Mouse (Mus musculus) C2C12 (cell line): ENCODE data around the gene Gm44973. TPM values are rescaled to one million over a fixed set of nuclear protein-coding genes. Genes with fewer than 3 reads are reported as not detected.

Experiments
- H3K27me3 ChIP-seq: one replicate; pipeline ENCODE4 v1.6.1; 2011; ENCODE audit not compliant: control insufficient read depth, insufficient read depth, insufficient read length
- H3K36me3 ChIP-seq: one replicate; pipeline ENCODE4 v1.6.1; 2011; ENCODE audit not compliant: control insufficient read depth, insufficient read depth
- H3K4me3 ChIP-seq: one replicate; pipeline ENCODE4 v1.5.1; 2011; ENCODE audit warnings: mild to moderate bottlenecking, control low read depth; ENCODE audit not compliant: poor library complexity, insufficient read depth, severe bottlenecking
- H3K79me2 ChIP-seq: one replicate; pipeline ENCODE4 v1.6.1; 2011; ENCODE audit not compliant: control insufficient read depth, insufficient read depth
- H3K79me3 ChIP-seq: one replicate; pipeline ENCODE4 v1.6.1; 2011; ENCODE audit warnings: low read depth, control low read depth
- H3ac ChIP-seq: one replicate; pipeline ENCODE3; 2011; ENCODE audit warnings: low read depth; ENCODE audit not compliant: control insufficient read depth, insufficient read length
- CEBPB ChIP-seq: IDR thresholded peaks from one replicate; pipeline ENCODE4 v1.6.1; 2011; ENCODE audit warnings: low read depth, mild to moderate bottlenecking, control low read depth, moderate library complexity
- CTCF ChIP-seq: IDR thresholded peaks from one replicate; pipeline ENCODE4 v1.5.1; 2011; ENCODE audit not compliant: control insufficient read depth, insufficient read depth, insufficient read length
- FOSL1 ChIP-seq: IDR thresholded peaks from one replicate; pipeline ENCODE4 v1.8.0; 2011; ENCODE audit warnings: mild to moderate bottlenecking, low read length; ENCODE audit not compliant: poor library complexity, insufficient read depth, severe bottlenecking
- MAX ChIP-seq: IDR thresholded peaks from one replicate; pipeline ENCODE4 v1.6.1; 2011; ENCODE audit warnings: mild to moderate bottlenecking, control low read depth
- MYOD1 ChIP-seq: IDR thresholded peaks from one replicate; pipeline ENCODE4 v1.6.1; 2011; ENCODE audit warnings: low read depth; ENCODE audit not compliant: control insufficient read depth, insufficient read length
- MYOG ChIP-seq: IDR thresholded peaks from one replicate; pipeline ENCODE4 v1.6.1; 2011; ENCODE audit not compliant: control insufficient read depth, insufficient read length; ENCODE audit errors: extremely low read depth
- USF1 ChIP-seq: IDR thresholded peaks from one replicate; pipeline ENCODE4 v1.6.1; 2011; ENCODE audit warnings: low read depth, mild to moderate bottlenecking, control low read depth, moderate library complexity
- polyA plus RNA-seq: library from polyadenylated mRNA; unstranded; fragments of >200 nt; fragmentation: generic; extraction: Trizol; gene quantifications from one replicate; pipeline ENCODE4 v1.2.1, GENCODE M21; 2012; ENCODE audit warnings: missing spikeins

Gene Gm44973
- polyA plus RNA-seq, 1 experiment, result not detected

DNA sequence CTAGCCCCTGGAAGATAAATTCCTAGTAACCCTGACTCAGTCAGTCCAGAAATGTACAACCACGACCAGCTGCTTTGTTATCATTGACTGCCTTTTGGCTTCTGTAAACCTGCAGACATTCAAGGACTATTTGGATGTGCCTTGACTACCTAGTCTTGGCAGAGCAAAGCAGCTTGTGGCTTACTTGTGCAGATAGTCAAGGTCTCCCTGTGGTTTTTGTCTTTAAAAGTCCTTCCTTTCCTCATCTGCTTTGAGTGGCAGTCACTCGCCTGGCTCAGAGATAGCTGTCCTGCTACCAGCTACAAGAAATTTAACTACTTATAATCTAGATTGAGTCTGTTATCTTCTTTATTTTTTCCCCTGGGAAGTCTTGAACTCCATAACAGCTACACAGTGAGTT lies 29.7 kb downstream of the Gm44973 start:
- Histone ChIP-seq H3K4me3 (no peak overlapping the region), H3ac (no peak overlapping the region), H3K79me2 (no peaks in the 10 kb centered on the region), H3K27me3 (no peaks in the 10 kb centered on the region), H3K79me3 (no peaks in the 10 kb centered on the region), H3K36me3 (no peaks in the 10 kb centered on the region)
- TF ChIP-seq USF1, result no peak
- no peak for TF ChIP-seq FOSL1
- no peak for TF ChIP-seq MYOD1
- TF ChIP-seq CEBPB, result no peak
- TF ChIP-seq MAX, result no peak
- no peak for TF ChIP-seq MYOG
- TF ChIP-seq CTCF, result no peak

DNA sequence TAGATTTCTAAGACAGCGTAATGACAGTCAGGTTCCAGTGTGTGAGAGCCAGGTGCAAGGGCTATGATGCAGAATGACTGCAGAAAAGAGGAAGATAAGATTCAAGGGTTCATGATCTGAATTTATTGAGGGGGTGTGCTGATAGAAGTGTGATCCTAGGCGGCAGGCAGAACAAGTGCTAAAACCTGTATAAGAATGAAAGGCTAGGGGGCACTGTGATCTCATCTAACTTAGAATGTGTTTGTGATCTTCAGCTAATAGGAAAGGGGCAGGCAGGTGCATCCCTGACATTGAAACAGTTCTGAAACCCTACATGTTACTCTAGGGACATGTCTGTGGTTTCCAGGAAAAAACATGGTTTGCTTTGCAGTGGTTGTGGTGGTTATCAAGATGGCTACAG lies 30.8 kb downstream of the Gm44973 start:
- H3K4me3 ChIP-seq, result no peak overlapping the region

GRCm38 (mm10) chr7:5047313-5047712 lies 32.0 kb downstream of the Gm44973 start:
- H3K79me2 ChIP-seq, result no peaks in the 10 kb centered on the region
- TF ChIP-seq CTCF, result no peak
- TF ChIP-seq MAX, result no peak
- no peak for TF ChIP-seq CEBPB
- TF ChIP-seq MYOD1, result no peak
- no peak for TF ChIP-seq MYOG
- TF ChIP-seq FOSL1, result no peak
- no peak for TF ChIP-seq USF1

More for the DNA sequence above, 30.8 kb downstream of the Gm44973 start:
- Histone ChIP-seq H3K79me2 (no peaks in the 10 kb centered on the region), H3K36me3 (no peaks in the 10 kb centered on the region), H3K79me3 (no peaks in the 10 kb centered on the region), H3ac (no peak overlapping the region), H3K27me3 (no peaks in the 10 kb centered on the region)
- TF ChIP-seq CEBPB, result no peak
- no peak for TF ChIP-seq MYOG
- TF ChIP-seq MAX, result no peak
- TF ChIP-seq CTCF, result no peak
- no peak for TF ChIP-seq MYOD1
- TF ChIP-seq USF1, result no peak
- TF ChIP-seq FOSL1, result no peak

GRCm38 (mm10) chr7:5051193-5052192 lies 36.2 kb downstream of the Gm44973 start, which contains the start of gene Zfp580:
TSS of gene Zfp580 (plus strand) at chr7:5051538.
- H3K27me3 ChIP-seq, result peaks cover 4% of the 10 kb centered on the region
- H3K79me2 ChIP-seq, result no peaks in the 10 kb centered on the region
- H3K79me3 ChIP-seq, result no peaks in the 10 kb centered on the region
- peak within 1 kb of the TSS; percentile 38 for H3K4me3 ChIP-seq
- TF ChIP-seq CTCF (no peak), MAX (peak; percentile 35)
- H3K36me3 ChIP-seq, result no peaks in the 10 kb centered on the region
- peak within 1 kb of the TSS; percentile 75 for H3ac ChIP-seq

More at GRCm38 (mm10) chr7:5047313-5047712, 32.0 kb downstream of the Gm44973 start:
- Histone ChIP-seq H3K36me3 (no peaks in the 10 kb centered on the region), H3K4me3 (no peak overlapping the region), H3K27me3 (no peaks in the 10 kb centered on the region), H3K79me3 (no peaks in the 10 kb centered on the region), H3ac (no peak overlapping the region)

DNA sequence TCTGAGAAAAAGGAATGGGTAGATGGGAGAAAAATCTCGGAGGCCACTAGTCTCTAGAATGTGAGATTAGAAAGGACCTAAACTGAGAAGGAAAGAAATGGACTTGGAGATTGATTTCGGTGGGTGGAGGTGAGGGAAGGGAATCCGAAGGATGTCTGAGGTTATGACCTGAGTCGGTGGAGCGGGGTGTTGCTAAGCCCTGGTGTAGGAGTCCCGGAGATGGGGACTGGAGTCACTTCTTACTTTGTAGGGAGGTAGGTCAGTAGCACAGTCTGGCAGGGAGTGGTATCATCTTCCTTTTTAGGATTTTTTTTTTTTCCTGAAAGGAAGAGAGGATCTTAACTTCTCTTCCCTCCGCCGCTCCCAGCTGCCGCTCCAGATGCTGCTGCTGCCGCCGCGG lies 37.1 kb downstream of the Gm44973 start:
- no peaks in the 10 kb centered on the region for H3K79me3 ChIP-seq
- no peak overlapping the region for H3K4me3 ChIP-seq
- no peaks in the 10 kb centered on the region for H3K36me3 ChIP-seq
- H3ac ChIP-seq, result no peak overlapping the region
- no peaks in the 10 kb centered on the region for H3K79me2 ChIP-seq
- H3K27me3 ChIP-seq, result peaks cover 11% of the 10 kb centered on the region
- TF ChIP-seq MYOD1, result no peak
- no peak for TF ChIP-seq FOSL1
- no peak for TF ChIP-seq USF1
- no peak for TF ChIP-seq MYOG
- no peak for TF ChIP-seq CTCF
- no peak for TF ChIP-seq CEBPB
- TF ChIP-seq MAX, result no peak

GRCm38 (mm10) chr7:5052931-5053343 lies 37.6 kb downstream of the Gm44973 start:
- no peaks in the 10 kb centered on the region for H3K36me3 ChIP-seq
- H3K79me3 ChIP-seq, result no peaks in the 10 kb centered on the region
- TF ChIP-seq MAX (no peak), CTCF (no peak), MYOD1 (no peak), USF1 (no peak), MYOG (no peak), CEBPB (no peak), FOSL1 (no peak)
- H3K4me3 ChIP-seq, result no peak overlapping the region
- H3K27me3 ChIP-seq, result peaks cover 11% of the 10 kb centered on the region
- no peaks in the 10 kb centered on the region for H3K79me2 ChIP-seq
- H3ac ChIP-seq, result no peak overlapping the region
